Mouse (Mus musculus) stomach, postnatal 0 days (tissue): ENCODE results near the gene Bin2. TPM values are rescaled to one million over a fixed set of nuclear protein-coding genes. Genes with fewer than 3 reads are reported as not detected.
"Not testable (repeated sequence)": the region's sequence is repeated elsewhere in the genome, so short reads cannot be mapped to it uniquely, and the experiment has no call there.

Source experiments
- ATAC-seq: fragments of 200-750 bp; cut with Nextera tagmentation; 2 replicates; pipeline ENCODE4 v1.8.0; 2017; ENCODE audit not compliant: low FRiP score, low TSS enrichment
- DNase-seq: peaks from one replicate; pipeline ENCODE4 v3.0.0-alpha.2; 2016; ENCODE audit warnings: low spot score
- H3K27ac ChIP-seq: fragments of 300-500 bp; sonication (generic); replicated peaks from 2 replicates; pipeline ENCODE4 v1.5.1; 2014; ENCODE audit warnings: mild to moderate bottlenecking, control low read depth
- H3K27me3 ChIP-seq: fragments of 300-500 bp; sonication (generic); 2 replicates; pipeline ENCODE4 v1.6.1; 2014; ENCODE audit warnings: low read length; ENCODE audit not compliant: control insufficient read depth, insufficient read depth
- H3K36me3 ChIP-seq: fragments of 300-500 bp; sonication (generic); 2 replicates; pipeline ENCODE4 v1.6.1; 2014; ENCODE audit warnings: low read length, mixed read lengths; ENCODE audit not compliant: control insufficient read depth, insufficient read depth
- H3K4me1 ChIP-seq: fragments of 300-500 bp; sonication (generic); replicated peaks from 2 replicates; pipeline ENCODE4 v1.6.1; 2014; ENCODE audit warnings: antibody characterized with exemption; ENCODE audit not compliant: control insufficient read depth, insufficient read depth
- H3K4me2 ChIP-seq: fragments of 300-500 bp; sonication (generic); replicated peaks from 2 replicates; pipeline ENCODE4 v1.6.1; 2014; ENCODE audit warnings: low read depth, mild to moderate bottlenecking, control low read depth, moderate library complexity
- H3K4me3 ChIP-seq: fragments of 300-500 bp; sonication (generic); 2 replicates; pipeline ENCODE4 v1.5.1; 2014; ENCODE audit warnings: low read depth, low read length, control low read depth
- H3K9ac ChIP-seq: fragments of 300-500 bp; sonication (generic); 2 replicates; pipeline ENCODE4 v1.6.1; 2014; ENCODE audit warnings: mild to moderate bottlenecking, low read length, control low read depth, mixed read lengths
- H3K9me3 ChIP-seq: fragments of 300-500 bp; sonication (generic); 2 replicates; pipeline ENCODE4 v1.6.1; 2016; ENCODE audit warnings: low read length; ENCODE audit not compliant: control insufficient read depth
- CTCF ChIP-seq: IDR thresholded peaks from 2 replicates; pipeline ENCODE4 v1.5.1; 2016; ENCODE audit warnings: antibody characterized with exemption, low read depth, mild to moderate bottlenecking, moderate library complexity
- EP300 ChIP-seq: optimal IDR thresholded peaks from 2 replicates; pipeline ENCODE3; 2016; ENCODE audit warnings: antibody characterized with exemption
- WGBS: fragments of 180-500 bp; shearing (Covaris S2); extraction: QIAGEN DNeasy Blood & Tissue Kit; methylation state at CpG from one replicate; pipeline ENCODE4 v1.1.7; 2014; 5-methylcytosine and 5-hydroxymethylcytosine counted together
- polyA plus RNA-seq: library from polyadenylated mRNA; unstranded; fragments of >200 nt; fragmentation: Nextera tagmentation; extraction: Ambion mirVana; gene quantifications from 2 replicates; pipeline ENCODE4 v1.2.1, GENCODE M21; 2015

Bin2 gene
- polyA plus RNA-seq, 1 experiment from 2014 or later, result 1.3 TPM

DNA sequence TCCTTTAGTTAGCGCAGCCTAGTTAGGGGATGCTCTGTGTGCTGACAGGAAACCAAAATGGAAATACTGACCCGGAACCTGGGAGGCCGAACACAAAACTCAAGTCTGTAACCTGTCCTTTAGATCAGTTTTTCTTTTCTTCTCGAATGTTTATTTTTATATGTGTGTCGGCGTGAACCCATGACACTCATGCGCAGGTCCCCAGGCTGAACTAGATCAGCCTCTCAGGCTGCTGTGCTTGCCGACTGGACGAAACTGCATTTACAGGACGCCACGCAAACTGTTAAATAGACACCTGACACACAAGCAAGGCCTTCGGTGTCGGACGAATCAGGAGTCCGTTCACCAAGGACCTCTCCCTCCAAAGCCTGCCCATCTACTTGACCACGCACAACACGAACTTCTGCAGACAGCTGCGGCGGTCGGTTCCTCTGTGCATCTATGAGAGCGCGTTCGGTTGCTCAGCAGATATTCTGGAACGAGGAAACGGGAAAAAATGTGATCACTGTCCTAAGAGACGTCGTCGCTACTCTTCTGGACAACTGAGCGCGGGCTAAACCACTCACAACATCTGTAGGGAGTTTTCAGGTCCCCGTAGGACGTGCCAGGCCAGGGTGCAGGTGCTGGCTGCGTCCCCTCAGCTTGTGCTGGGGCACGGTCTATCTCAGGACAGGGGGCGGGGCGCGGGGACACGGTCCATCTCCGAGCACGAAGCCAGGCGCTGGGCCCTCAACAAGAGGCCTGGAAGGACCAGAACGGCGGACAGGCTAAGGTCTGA, 54.9 kb downstream of the Bin2 start:
- TF ChIP-seq EP300 (no peak), CTCF (no peak)
- ATAC-seq, result no peak
- WGBS, result 9% methylated on average over 43 of the region's 43 CpGs

GRCm38 (mm10) chr15:100613584-100613983, 55.8 kb downstream of the Bin2 start:
- Histone ChIP-seq H3K4me1 (no peaks in the 10 kb centered on the region), H3K36me3 (0 out of 2 replicates have a peak, but pooled peaks cover 8% of the 10 kb centered on the region), H3K27me3 (no peaks in the 10 kb centered on the region), H3K9ac (peak overlapping the region; percentile 31), H3K27ac (no peak overlapping the region), H3K4me3 (peak overlapping the region; percentile 13; the same call in 1 of the 2 replicates), H3K9me3 (no peaks in the 10 kb centered on the region), H3K4me2 (peak overlapping the region; percentile 47)
- WGBS, result 7% methylated on average over 16 of the region's 16 CpGs
- no peak for ATAC-seq
- DNase-seq, result peak; percentile 84
- TF ChIP-seq CTCF, result peak; percentile 97
- no peak for TF ChIP-seq EP300

More for the DNA sequence above, 54.9 kb downstream of the Bin2 start:
- Histone ChIP-seq H3K9me3 (no peaks in the 10 kb centered on the region), H3K27ac (peak overlapping the region; percentile 87), H3K36me3 (peaks cover 14% of the 10 kb centered on the region; the same call in 1 of the 2 replicates), H3K4me2 (peak overlapping the region; percentile 73), H3K27me3 (no peaks in the 10 kb centered on the region), H3K4me1 (no peaks in the 10 kb centered on the region), H3K9ac (peak overlapping the region; percentile 63), H3K4me3 (peak overlapping the region; percentile 98)
- no peak for DNase-seq

GRCm38 (mm10) chr15:100612432-100612831, 56.9 kb downstream of the Bin2 start:
- Histone ChIP-seq H3K4me2 (no peak overlapping the region), H3K9me3 (no peaks in the 10 kb centered on the region), H3K4me3 (no peak overlapping the region), H3K4me1 (no peaks in the 10 kb centered on the region), H3K27me3 (no peaks in the 10 kb centered on the region), H3K27ac (no peak overlapping the region), H3K36me3 (0 out of 2 replicates have a peak, but pooled peaks cover under 1% of the 10 kb centered on the region), H3K9ac (no peak overlapping the region)
- 63% methylated on average over 2 of the region's 2 CpGs for WGBS
- DNase-seq, result no peak
- TF ChIP-seq CTCF, result peak; percentile 64
- TF ChIP-seq EP300, result no peak
- ATAC-seq, result no peak

DNA sequence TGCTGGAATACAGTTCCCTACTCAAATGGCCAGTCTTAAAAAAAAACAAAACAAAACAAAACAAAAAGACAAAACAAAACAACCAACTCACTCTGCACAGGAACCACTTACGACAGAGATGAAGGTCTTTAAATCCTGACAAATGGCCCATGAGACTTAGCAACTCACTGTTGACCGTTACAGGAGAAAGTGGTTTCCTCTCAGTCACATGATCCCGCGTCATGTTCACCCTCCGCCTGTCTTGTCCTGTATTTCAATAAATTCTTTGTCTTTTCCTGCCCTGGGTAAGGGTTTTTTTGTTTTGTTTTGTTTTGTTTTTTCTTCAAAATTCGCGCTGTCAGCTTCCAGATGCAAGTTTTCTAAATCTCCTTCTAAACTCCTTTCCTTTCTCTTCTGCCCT, 57.4 kb downstream of the Bin2 start:
- no peak for TF ChIP-seq CTCF
- TF ChIP-seq EP300, result no peak
- Histone ChIP-seq H3K36me3 (no peaks in the 10 kb centered on the region), H3K27me3 (no peaks in the 10 kb centered on the region), H3K4me2 (no peak overlapping the region), H3K27ac (no peak overlapping the region), H3K9me3 (no peaks in the 10 kb centered on the region), H3K9ac (no peak overlapping the region), H3K4me1 (no peaks in the 10 kb centered on the region), H3K4me3 (no peak overlapping the region)
- DNase-seq (no peak), ATAC-seq (no peak)
- 86% methylated on average over 7 of the region's 7 CpGs for WGBS

- peak; percentile 43 for TF ChIP-seq CTCF
- WGBS, result 92% methylated on average over 8 of the region's 8 CpGs
- not testable (repeated sequence) for DNase-seq
Observed at GRCm38 (mm10) chr15:100606677-100607076, 62.7 kb downstream of the Bin2 start.

GRCm38 (mm10) chr15:100601669-100602068, 67.7 kb downstream of the Bin2 start:
- no peak for DNase-seq
- Histone ChIP-seq H3K36me3 (no peaks in the 10 kb centered on the region), H3K4me3 (no peak overlapping the region), H3K4me1 (no peaks in the 10 kb centered on the region), H3K9me3 (no peaks in the 10 kb centered on the region), H3K4me2 (no peak overlapping the region), H3K27me3 (no peaks in the 10 kb centered on the region), H3K27ac (no peak overlapping the region), H3K9ac (no peak overlapping the region)
- no peak for ATAC-seq
- 62% methylated on average over 3 of the region's 3 CpGs for WGBS
- TF ChIP-seq EP300 (no peak), CTCF (no peak)

More at GRCm38 (mm10) chr15:100606677-100607076, 62.7 kb downstream of the Bin2 start:
- not testable (repeated sequence) for H3K4me1 ChIP-seq, H3K9ac ChIP-seq, H3K4me2 ChIP-seq, H3K4me3 ChIP-seq, H3K36me3 ChIP-seq, H3K9me3 ChIP-seq, H3K27ac ChIP-seq, ATAC-seq, H3K27me3 ChIP-seq
